Mouse (Mus musculus) erythroblast, embryonic 14.5 days (primary cell): ENCODE data around the gene Clasp1.

Source experiments
- GATA1 ChIP-seq: IDR thresholded peaks from 2 replicates; pipeline ENCODE4 v1.6.1; 2012; ENCODE audit warnings: low read length, inconsistent platforms, mixed read lengths
- TAL1 ChIP-seq: IDR thresholded peaks from 3 replicates; pipeline ENCODE4 v1.6.1; 2012; ENCODE audit warnings: low read length, inconsistent platforms, mixed read lengths

- no peak for TF ChIP-seq TAL1
- TF ChIP-seq GATA1, result no peak
Measured at GRCm38 (mm10) chr1:118479246-118479645, 90.4 kb downstream of the Clasp1 start.
